Mouse (Mus musculus) bone marrow macrophage, adult 2 months (primary cell): ENCODE measurements around the gene Usp42. TPM values are rescaled to one million over a fixed set of nuclear protein-coding genes. Genes with fewer than 3 reads are reported as not detected.

Experiments
- H3K27ac ChIP-seq: 2 replicates; pipeline ENCODE4 v1.5.1; 2012; ENCODE audit warnings: low read depth, low read length; ENCODE audit not compliant: insufficient read depth
- H3K4me1 ChIP-seq: 2 replicates; pipeline ENCODE4 v1.6.1; 2012; ENCODE audit warnings: low read length; ENCODE audit not compliant: control insufficient read depth, insufficient read depth
- H3K4me3 ChIP-seq: 2 replicates; pipeline ENCODE4 v1.5.1; 2012; ENCODE audit warnings: mild to moderate bottlenecking, low read length, moderate library complexity; ENCODE audit not compliant: insufficient read depth
- CTCF ChIP-seq: IDR thresholded peaks from 2 replicates; pipeline ENCODE4 v1.5.1; 2012; ENCODE audit warnings: low read depth, mild to moderate bottlenecking, low read length, moderate library complexity
- POLR2A ChIP-seq: IDR thresholded peaks from 2 replicates; pipeline ENCODE4 v1.6.1; 2012; ENCODE audit warnings: mild to moderate bottlenecking, low read depth, low read length, borderline replicate concordance
- polyA plus RNA-seq: library from polyadenylated mRNA; stranded (reverse); fragments of >200 nt; gene quantifications from 2 replicates; pipeline ENCODE4 v1.2.4, GENCODE M21; 2012; ENCODE audit not compliant: missing spikeins, insufficient read depth, insufficient read length

Gene Usp42
- polyA plus RNA-seq, 1 experiment = 5.1 TPM

GRCm38 (mm10) chr5:143674576-143674975 lies 57.5 kb downstream of the Usp42 start:
- no peak overlapping the region for H3K27ac ChIP-seq
- no peak for TF ChIP-seq CTCF
- TF ChIP-seq POLR2A = no peak
- H3K4me1 ChIP-seq = peaks cover 49% of the 10 kb centered on the region
- no peak overlapping the region for H3K4me3 ChIP-seq

GRCm38 (mm10) chr5:143670740-143671415 lies 61.2 kb downstream of the Usp42 start:
- peaks cover 32% of the 10 kb centered on the region for H3K4me1 ChIP-seq
- no peak overlapping the region for H3K4me3 ChIP-seq
- no peak overlapping the region for H3K27ac ChIP-seq
- TF ChIP-seq POLR2A = no peak

GRCm38 (mm10) chr5:143669839-143670238 lies 62.2 kb downstream of the Usp42 start:
- H3K27ac ChIP-seq = no peak overlapping the region
- peaks cover 28% of the 10 kb centered on the region for H3K4me1 ChIP-seq
- no peak for TF ChIP-seq CTCF
- TF ChIP-seq POLR2A = no peak
- no peak overlapping the region for H3K4me3 ChIP-seq

GRCm38 (mm10) chr5:143669393-143669792 lies 62.7 kb downstream of the Usp42 start:
- no peak overlapping the region for H3K4me3 ChIP-seq
- TF ChIP-seq CTCF (no peak), POLR2A (no peak)
- H3K27ac ChIP-seq = no peak overlapping the region
- H3K4me1 ChIP-seq = peaks cover 25% of the 10 kb centered on the region

GRCm38 (mm10) chr5:143668884-143669283 lies 63.2 kb downstream of the Usp42 start:
- Histone ChIP-seq H3K4me1 (peaks cover 21% of the 10 kb centered on the region), H3K27ac (no peak overlapping the region), H3K4me3 (no peak overlapping the region)
- TF ChIP-seq POLR2A = no peak
- no peak for TF ChIP-seq CTCF

GRCm38 (mm10) chr5:143666015-143666414 lies 66.1 kb downstream of the Usp42 start:
- Histone ChIP-seq H3K4me1 (peaks cover 16% of the 10 kb centered on the region), H3K4me3 (no peak overlapping the region), H3K27ac (no peak overlapping the region)
- TF ChIP-seq POLR2A (no peak), CTCF (no peak)

- no peak for TF ChIP-seq POLR2A
- no peak for TF ChIP-seq CTCF
- no peak overlapping the region for H3K4me3 ChIP-seq
- no peak overlapping the region for H3K27ac ChIP-seq
- H3K4me1 ChIP-seq = peaks cover 13% of the 10 kb centered on the region
These were observed 66.5 kb downstream of the Usp42 start for GRCm38 (mm10) chr5:143665561-143665960.

GRCm38 (mm10) chr5:143663074-143663687 lies 68.9 kb downstream of the Usp42 start:
- no peak for TF ChIP-seq CTCF
- H3K4me3 ChIP-seq = no peak overlapping the region
- no peak overlapping the region for H3K27ac ChIP-seq
- H3K4me1 ChIP-seq = 0 out of 2 replicates have a peak, but pooled peaks cover 2% of the 10 kb centered on the region

Other genes starting within 250 kb of the Usp42 start
- gene Rac1, start 204.2 kb downstream of the Usp42 start, polyA plus RNA-seq = 551 and 587 TPM in 2 replicates
- gene Cyth3, start 109.8 kb downstream of the Usp42 start, polyA plus RNA-seq = 21.0 and 26.1 TPM in 2 replicates
- 46.6 and 47.6 TPM in 2 replicates for gene Eif2ak1, start 85.5 kb upstream of the Usp42 start, polyA plus RNA-seq
- not detected in 2 replicates for gene Ankrd61, start 165.4 kb upstream of the Usp42 start, polyA plus RNA-seq
- 14.4 and 16.0 TPM in 2 replicates for gene Aimp2, start 177.6 kb upstream of the Usp42 start, polyA plus RNA-seq
- gene Pms2, start 177.7 kb upstream of the Usp42 start, polyA plus RNA-seq = 7.9 and 9.9 TPM in 2 replicates
- gene Gm42421, start 195.9 kb upstream of the Usp42 start, polyA plus RNA-seq = 2.4 TPM in 1 of 2 replicates, not detected in the other
- not detected in 2 replicates for gene Rsph10b, start 200.8 kb upstream of the Usp42 start, polyA plus RNA-seq